Mouse (Mus musculus) testis, adult 2 months (tissue): ENCODE measurements around the gene Tmem98. TPM values are rescaled to one million over a fixed set of nuclear protein-coding genes. Genes with fewer than 3 reads are reported as not detected.

Source experiments
- H3K27ac ChIP-seq: fragments of 200-500 bp; 2 replicates; pipeline ENCODE4 v1.5.1; 2012; ENCODE audit warnings: low read depth, low read length; ENCODE audit not compliant: control insufficient read depth, insufficient read depth
- H3K27me3 ChIP-seq: fragments of 200-500 bp; 2 replicates; pipeline ENCODE4 v1.6.1; 2012; ENCODE audit warnings: mild to moderate bottlenecking, low read length, moderate library complexity; ENCODE audit not compliant: control insufficient read depth, insufficient read depth
- H3K36me3 ChIP-seq: fragments of 200-500 bp; 2 replicates; pipeline ENCODE4 v1.6.1; 2012; ENCODE audit warnings: mild to moderate bottlenecking, low read length; ENCODE audit not compliant: control insufficient read depth, insufficient read depth
- H3K4me1 ChIP-seq: fragments of 200-500 bp; 2 replicates; pipeline ENCODE4 v1.6.1; 2012; ENCODE audit warnings: low read length; ENCODE audit not compliant: control insufficient read depth, insufficient read depth
- H3K4me3 ChIP-seq: fragments of 200-500 bp; 2 replicates; pipeline ENCODE4 v1.5.1; 2012; ENCODE audit warnings: low read depth, mild to moderate bottlenecking, low read length, moderate library complexity, mixed read lengths; ENCODE audit not compliant: control insufficient read depth
- CTCF ChIP-seq: fragments of 200-500 bp; IDR thresholded peaks from 2 replicates; pipeline ENCODE4 v1.5.1; 2012; ENCODE audit warnings: low read depth, mild to moderate bottlenecking, inconsistent platforms, low read length, moderate library complexity; ENCODE audit not compliant: control insufficient read depth, insufficient read depth, insufficient replicate concordance
- POLR2A ChIP-seq: fragments of 200-500 bp; IDR thresholded peaks from 2 replicates; pipeline ENCODE4 v1.6.1; 2012; ENCODE audit warnings: low read depth, mild to moderate bottlenecking, inconsistent platforms, low read length, moderate library complexity; ENCODE audit not compliant: control insufficient read depth
- polyA plus RNA-seq: library from polyadenylated mRNA; depleted of rRNA; stranded (reverse); fragments of >200 nt; gene quantifications from 2 replicates; pipeline ENCODE4 v1.2.3, GENCODE M21; 2012

Tmem98 gene
- polyA plus RNA-seq, 1 experiment = 4.5 TPM

DNA sequence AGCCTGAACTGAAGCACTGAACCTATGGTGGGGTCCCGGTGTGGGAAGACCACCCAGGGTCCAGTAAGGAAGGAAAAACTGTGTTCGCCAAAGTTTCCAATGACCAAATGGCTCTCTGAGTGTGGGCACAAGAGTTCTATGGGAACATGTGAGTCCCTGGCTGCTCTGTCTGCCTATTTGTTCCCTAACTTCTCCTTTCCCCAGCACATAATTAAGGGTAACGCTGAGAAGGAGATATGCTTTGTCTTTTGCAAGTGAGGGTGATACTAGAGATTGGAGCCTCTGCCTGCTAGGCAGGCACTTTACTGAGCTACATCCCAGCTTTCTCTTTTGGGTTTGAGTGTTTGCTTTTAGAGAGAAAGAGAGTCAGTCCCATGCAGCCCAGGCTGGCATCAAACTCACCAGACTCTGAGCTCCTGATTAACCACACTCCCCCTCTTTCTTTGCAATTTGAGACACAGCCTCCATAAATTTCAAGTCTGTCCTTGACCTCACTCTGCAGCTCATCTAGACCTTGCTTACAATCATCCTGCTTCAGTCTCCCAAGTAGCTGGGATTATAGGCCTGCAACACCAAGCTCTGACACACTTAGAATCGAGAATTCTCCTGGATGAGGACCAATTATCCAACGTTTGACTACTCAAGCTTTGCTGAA is 38.3 kb upstream of the Tmem98 start:
- TF ChIP-seq POLR2A (no peak), CTCF (no peak)
- Histone ChIP-seq H3K27me3 (no peaks in the 10 kb centered on the region), H3K27ac (peak overlapping the region; percentile 70; the same call in 1 of the 2 replicates), H3K4me1 (peaks cover 3% of the 10 kb centered on the region; the same call in 1 of the 2 replicates), H3K36me3 (no peaks in the 10 kb centered on the region), H3K4me3 (no peak overlapping the region)

DNA sequence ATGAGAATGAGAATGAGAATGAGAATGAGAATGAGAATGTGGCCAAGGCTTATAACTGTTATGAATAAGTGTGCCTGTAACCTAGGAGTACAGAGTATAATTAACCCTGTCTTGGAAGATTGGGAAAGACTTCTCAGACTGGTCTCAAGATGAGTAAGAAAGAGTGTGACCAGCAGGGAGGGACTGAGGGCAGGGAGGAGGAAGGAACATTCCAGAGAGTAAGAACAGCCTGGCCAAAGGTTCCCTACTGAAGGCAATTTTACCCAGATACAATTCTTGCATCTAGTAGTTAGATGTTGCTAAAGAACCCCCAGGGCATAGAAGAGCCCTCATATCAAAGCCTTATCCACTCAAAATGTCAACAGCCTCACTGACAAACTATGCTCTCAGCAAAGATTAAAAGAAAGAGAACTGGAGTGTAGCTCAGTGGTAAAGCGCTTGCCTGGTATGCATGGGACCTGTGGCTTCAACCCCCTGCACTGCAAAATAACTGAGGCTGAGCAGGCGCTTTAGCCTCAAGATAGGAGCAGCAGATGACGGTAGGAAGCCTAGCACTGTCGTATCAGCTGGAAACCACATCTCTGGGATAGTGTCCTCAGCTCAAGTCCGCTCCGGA is 37.3 kb upstream of the Tmem98 start:
- Histone ChIP-seq H3K27me3 (no peaks in the 10 kb centered on the region), H3K27ac (no peak overlapping the region), H3K4me1 (peaks cover 2% of the 10 kb centered on the region; the same call in 1 of the 2 replicates)

DNA sequence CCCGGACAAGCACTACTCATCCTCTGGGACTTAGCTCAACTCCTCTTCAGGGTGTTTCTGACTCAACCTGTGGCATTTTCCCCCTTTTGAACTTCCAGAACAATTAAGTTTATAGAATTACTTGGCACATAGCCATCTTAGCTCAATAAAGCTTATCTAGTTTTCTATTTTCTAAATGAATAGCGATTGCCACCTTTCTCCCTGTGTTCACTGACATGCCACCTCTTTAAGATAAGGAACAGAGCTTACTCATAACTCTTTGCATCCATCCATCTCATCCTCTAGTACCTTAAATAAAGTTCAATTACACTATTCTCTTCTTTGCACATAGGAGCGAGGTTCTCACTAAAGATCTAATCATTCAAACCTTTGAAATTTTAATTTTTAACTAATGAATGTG is 34.4 kb upstream of the Tmem98 start:
- peaks cover 5% of the 10 kb centered on the region for H3K4me1 ChIP-seq
- H3K27me3 ChIP-seq = no peaks in the 10 kb centered on the region
- H3K27ac ChIP-seq = no peak overlapping the region
- H3K36me3 ChIP-seq = no peaks in the 10 kb centered on the region
- TF ChIP-seq CTCF = no peak
- no peak for TF ChIP-seq POLR2A
- H3K4me3 ChIP-seq = no peak overlapping the region

More for the DNA sequence above, 37.3 kb upstream of the Tmem98 start:
- no peak for TF ChIP-seq POLR2A
- no peak for TF ChIP-seq CTCF
- Histone ChIP-seq H3K36me3 (no peaks in the 10 kb centered on the region), H3K4me3 (no peak overlapping the region)

DNA sequence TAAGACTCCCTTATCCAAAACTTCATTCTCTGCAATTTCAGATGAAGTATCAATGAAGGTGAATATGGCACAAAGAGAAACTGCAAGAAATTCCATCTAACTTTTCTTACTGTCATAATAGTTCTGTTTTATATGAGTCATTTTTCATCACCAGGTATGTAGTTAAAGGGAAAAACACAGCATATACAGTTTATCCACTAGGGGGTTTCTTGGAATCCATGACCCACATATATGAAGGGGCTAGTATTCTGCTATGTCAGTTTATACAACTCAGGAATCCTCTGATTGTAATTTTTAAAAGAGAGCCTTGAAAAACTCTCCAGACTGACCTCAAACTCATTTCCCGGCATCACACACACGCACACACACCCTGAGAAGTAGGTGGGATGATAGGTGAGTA is 32.3 kb upstream of the Tmem98 start:
- Histone ChIP-seq H3K27me3 (no peaks in the 10 kb centered on the region), H3K36me3 (no peaks in the 10 kb centered on the region), H3K4me3 (no peak overlapping the region), H3K27ac (no peak overlapping the region), H3K4me1 (peaks cover 3% of the 10 kb centered on the region)
- TF ChIP-seq CTCF (no peak), POLR2A (no peak)

DNA sequence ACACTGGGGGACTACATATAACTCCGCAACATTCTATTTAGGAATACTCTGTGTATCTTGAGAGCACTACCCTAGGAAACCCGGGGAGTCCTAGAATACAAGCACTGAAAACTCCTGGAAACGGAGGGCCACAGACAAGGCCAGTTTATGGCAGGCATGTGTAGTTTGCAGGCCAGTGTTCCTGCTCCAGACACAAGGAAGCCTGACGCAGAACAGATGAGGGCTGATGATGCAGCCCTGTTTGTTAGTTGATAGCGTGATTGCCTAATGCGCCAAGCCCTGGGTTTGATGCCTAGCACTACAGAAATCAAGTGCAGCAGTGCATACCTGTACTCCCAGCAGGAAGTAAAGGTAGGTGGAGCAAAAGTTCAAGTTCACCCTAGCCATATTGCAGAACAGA is 31.8 kb upstream of the Tmem98 start:
- no peak overlapping the region for H3K4me3 ChIP-seq
- H3K27me3 ChIP-seq = no peaks in the 10 kb centered on the region
- H3K36me3 ChIP-seq = no peaks in the 10 kb centered on the region
- H3K27ac ChIP-seq = no peak overlapping the region
- TF ChIP-seq POLR2A = no peak
- no peak for TF ChIP-seq CTCF
- peaks cover 3% of the 10 kb centered on the region for H3K4me1 ChIP-seq

DNA sequence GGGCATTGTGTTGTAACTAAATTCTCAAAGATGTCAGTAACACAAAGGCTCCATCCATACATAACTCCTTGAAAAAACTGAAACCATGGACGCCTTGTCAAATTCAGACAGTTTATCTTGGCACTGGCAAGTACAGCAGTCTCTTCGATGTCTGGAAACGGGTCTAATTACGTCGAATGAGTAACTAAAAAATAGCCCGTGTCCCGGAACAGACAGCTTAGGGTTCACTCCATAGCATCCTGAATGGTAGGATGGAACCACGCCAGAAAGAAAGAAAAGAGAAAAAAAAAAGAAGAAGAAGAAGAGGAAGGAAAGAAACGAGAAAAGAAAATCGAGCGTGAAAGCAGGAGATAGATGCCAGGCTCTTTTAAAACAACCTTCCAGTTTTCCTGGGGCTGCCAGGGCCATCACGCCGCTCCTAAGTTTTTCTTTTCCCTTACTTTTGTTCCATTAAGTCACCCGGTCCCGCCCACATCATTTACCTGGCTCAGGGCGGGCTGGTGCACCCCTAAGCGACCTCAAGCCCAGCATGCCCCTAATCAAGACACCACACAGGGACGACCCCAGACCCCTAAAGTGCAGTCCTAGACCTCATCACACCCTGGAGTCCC is 31.0 kb upstream of the Tmem98 start:
- TF ChIP-seq POLR2A (no peak), CTCF (no peak)
- peak overlapping the region; percentile 86 for H3K4me3 ChIP-seq
- no peak overlapping the region; the same call in 1 of the 2 replicates for H3K27ac ChIP-seq
- H3K4me1 ChIP-seq = peaks cover 3% of the 10 kb centered on the region
- no peaks in the 10 kb centered on the region for H3K27me3 ChIP-seq
- H3K36me3 ChIP-seq = no peaks in the 10 kb centered on the region

DNA sequence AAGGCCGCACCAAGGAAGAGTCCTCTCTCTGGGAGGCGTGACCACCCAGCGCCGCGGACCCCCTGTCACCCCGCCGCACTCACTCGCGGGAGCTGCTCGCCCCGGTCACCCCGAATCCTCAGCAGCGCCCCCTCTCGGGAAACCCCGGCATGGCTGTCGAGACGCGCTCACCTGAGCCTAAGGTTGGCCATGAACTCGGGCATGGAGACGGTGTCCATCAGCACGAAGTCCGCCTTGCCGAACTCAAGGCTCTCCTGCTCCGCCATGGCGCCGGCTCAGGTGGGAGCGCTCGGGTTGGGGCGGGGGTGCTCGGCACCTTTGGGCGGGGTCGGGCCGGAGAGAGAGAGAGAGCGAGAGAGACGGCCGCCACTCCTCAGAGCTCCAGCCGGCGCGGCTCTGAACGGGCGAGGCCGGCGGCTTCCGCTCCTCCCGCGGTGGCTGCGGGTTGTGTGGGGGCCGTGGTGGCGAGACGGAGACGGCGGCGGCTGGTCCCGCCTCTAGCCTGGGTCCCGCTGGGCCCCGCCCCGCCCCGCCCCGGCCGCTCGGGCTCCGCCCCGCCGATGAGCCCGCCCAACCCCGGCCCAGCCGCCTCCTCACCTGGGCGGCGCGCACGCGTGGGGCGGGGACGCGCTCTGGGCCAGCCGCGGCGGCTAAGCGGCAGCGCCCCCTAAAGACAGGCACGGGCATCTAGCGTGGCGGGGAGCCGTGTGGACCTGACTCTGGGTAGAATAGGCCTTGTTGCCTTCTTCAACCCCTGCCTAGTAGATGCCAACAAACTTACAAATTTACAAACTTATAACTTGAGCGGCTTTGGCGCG is 30.2 kb upstream of the Tmem98 start, which contains the start of gene Myo1d:
Gene Myo1d, minus strand, starts transcription at position 499 of the 818 bp plus-strand sequence.
- TF ChIP-seq POLR2A (peak; percentile 56), CTCF (peak; percentile 84)
- H3K27me3 ChIP-seq = no peaks in the 10 kb centered on the region
- no peak within 1 kb of the TSS; the same call in 1 of the 2 replicates for H3K27ac ChIP-seq
- no peaks in the 10 kb centered on the region for H3K36me3 ChIP-seq
- peaks cover 3% of the 10 kb centered on the region for H3K4me1 ChIP-seq
- peak within 1 kb of the TSS; percentile 86 for H3K4me3 ChIP-seq
